Mouse (Mus musculus): Measurements from ENCODE around the gene Gm10322.

DNA sequence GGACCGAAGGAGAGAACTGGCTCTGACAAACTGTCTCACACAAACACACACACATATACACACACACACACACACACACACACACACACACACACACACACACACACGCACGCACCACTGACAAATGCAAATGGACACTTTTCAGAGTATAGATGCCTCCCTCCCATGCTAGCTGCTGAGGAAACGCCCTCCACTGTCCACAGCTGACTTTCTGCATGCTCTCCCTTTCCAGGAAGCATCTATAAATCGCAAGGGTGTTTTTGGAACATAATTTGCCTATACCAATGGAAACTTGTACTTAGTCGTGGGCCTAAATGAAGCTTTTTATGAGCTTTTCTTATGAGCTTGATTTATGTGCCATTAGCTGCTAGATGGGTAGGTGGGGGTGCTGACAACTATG is 45.5 kb upstream of the Gm10322 start:
- no peak for TF ChIP-seq POLR2A (IDR thresholded peaks at IDR 0.05; ENCODE audit: control insufficient read depth, extremely low read depth, insufficient read depth, low read length, poor library complexity)
- TF ChIP-seq CTCF (IDR thresholded peaks at IDR 0.05; ENCODE audit: borderline replicate concordance, control insufficient read depth, extremely low read depth, insufficient read depth, low read length, poor library complexity), result no peak

Data from thymus, adult 2 months (tissue).